Mouse (Mus musculus) G1E-ER4 (cell line): ENCODE data around the gene Adat1. TPM values are rescaled to one million over a fixed set of nuclear protein-coding genes. Genes with fewer than 3 reads are reported as not detected.
A peak's percentile ranks its signal among the peaks of the same experiment; 100 is the strongest.

ENCODE experiments used
- GATA1 ChIP-seq: IDR thresholded peaks from one replicate; pipeline ENCODE4 v1.8.0; 2012; ENCODE audit warnings: low read length, inconsistent platforms
- polyA plus RNA-seq: library from polyadenylated mRNA; stranded (reverse); fragments of >175 nt; gene quantifications from 2 replicates; pipeline ENCODE4 v1.2.3, GENCODE M21; 2012

The Adat1 gene
- polyA plus RNA-seq, 1 experiment: 1.1 TPM

- no peak for TF ChIP-seq GATA1
Observed at GRCm38 (mm10) chr8:111932580-111933336, 59.3 kb downstream of the Adat1 start.

- no peak for TF ChIP-seq GATA1
Observed at GRCm38 (mm10) chr8:111931721-111932120, 60.4 kb downstream of the Adat1 start.

DNA sequence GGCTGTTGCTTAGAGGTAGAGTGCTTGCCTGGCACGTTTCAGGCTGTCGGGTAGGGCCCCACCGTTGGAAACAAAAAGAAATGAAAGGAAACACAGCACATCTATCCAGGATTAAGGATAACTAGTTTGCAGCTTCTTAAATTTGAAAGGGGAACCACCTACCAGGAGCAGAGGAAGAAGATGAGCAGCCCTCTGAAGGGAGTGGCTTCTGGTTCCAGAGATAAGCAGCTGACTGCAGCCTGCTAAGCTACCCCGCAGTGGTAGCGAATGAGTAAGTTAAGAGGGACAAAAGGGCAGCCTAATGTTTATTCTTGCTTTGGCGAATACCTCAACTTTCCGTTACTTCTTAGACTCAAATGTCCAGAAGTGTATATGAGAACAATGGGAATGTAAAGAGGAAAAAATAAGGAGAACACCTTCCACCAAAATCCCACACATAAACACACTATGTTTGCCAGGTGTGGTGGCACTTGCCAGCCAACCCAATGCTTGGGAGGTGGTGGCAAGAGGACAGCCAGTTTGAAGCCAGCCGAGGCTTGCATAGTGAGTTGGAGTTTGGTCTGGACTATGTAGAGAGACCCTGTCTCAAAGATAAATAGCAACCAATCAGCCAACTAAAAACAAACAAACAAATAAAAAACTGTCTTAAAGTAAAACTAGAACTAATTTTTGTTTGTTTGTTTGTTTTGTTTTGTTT is 62.3 kb downstream of the Adat1 start:
- peak; percentile 10 for TF ChIP-seq GATA1

GRCm38 (mm10) chr8:111924976-111925375 is 67.1 kb downstream of the Adat1 start:
- TF ChIP-seq GATA1: no peak

GRCm38 (mm10) chr8:111923383-111923804 is 68.7 kb downstream of the Adat1 start:
- no peak for TF ChIP-seq GATA1

DNA sequence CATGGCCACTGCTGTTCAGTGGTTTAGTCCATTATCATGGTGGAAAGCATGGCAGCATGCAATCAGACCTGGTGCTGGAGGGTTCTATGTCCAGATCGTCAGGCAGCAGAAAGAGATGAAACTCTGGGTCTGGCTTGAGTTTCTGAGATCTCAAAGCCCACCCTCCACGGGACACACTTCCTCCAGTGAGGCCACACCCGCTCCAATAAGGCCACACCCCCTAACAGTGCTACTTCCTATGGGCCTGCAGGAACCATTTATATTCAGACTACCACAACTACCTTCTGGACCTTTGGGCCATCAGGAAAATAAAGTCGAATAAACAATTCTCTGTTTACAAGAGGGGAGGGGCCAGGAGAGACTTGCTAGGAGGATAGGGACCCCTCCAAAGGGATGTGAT is 71.1 kb downstream of the Adat1 start:
- no peak for TF ChIP-seq GATA1

DNA sequence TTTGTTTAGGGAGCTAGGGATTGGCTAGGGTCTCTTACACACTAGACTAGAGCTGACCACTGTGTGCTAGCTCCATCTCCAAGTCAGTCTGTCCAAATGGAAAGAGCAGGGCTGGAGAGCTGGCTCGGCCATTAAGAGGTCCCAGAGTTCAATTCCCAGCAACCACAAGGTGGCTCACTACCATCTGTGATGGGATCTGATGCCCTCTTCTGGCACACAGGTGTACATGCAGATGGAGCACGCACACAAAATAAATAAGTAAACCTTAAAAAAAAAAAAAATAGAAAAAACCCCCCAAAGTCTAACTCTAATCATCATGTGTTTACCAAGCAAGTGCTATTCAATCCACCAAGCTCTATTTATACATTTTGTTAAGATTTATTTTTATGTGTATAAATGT is 72.4 kb downstream of the Adat1 start:
- TF ChIP-seq GATA1: no peak

Other genes with a start within 250 kb of the Adat1 start
- gene Bcar1, start 248.5 kb downstream of the Adat1 start, polyA plus RNA-seq: 0.43 and 0.63 TPM in 2 replicates
- gene Cfdp1, start 138.0 kb downstream of the Adat1 start, polyA plus RNA-seq: 9.5 and 12.8 TPM in 2 replicates
- gene Tmem170, start 115.6 kb downstream of the Adat1 start, polyA plus RNA-seq: 0.37 and 0.48 TPM in 2 replicates
- gene Chst5, start 81.9 kb downstream of the Adat1 start, polyA plus RNA-seq: not detected in 2 replicates
- 3.0 and 3.4 TPM in 2 replicates for gene Tmem231, start 58.4 kb downstream of the Adat1 start, polyA plus RNA-seq
- gene Gabarapl2, start 51.6 kb downstream of the Adat1 start, polyA plus RNA-seq: 0.85 and 2.8 TPM in 2 replicates
- gene Kars, start 19.0 kb upstream of the Adat1 start, polyA plus RNA-seq: 93.2 and 121 TPM in 2 replicates
- 9.3 and 12.3 TPM in 2 replicates for gene Terf2ip, start 19.1 kb upstream of the Adat1 start, polyA plus RNA-seq
- 0.06 and 0.11 TPM in 2 replicates for gene Gm6793, start 22.7 kb upstream of the Adat1 start, polyA plus RNA-seq